ENCODE assay signal across 7 mouse cellular contexts in genomic region chr10:128081807-128082476, GRCm38 (mm10). TPM values are rescaled to one million over a fixed set of nuclear protein-coding genes. Genes with fewer than 3 reads are reported as not detected.
DNase-seq lines count a peak whose midpoint lies in the region; ATAC-seq and TF ChIP-seq lines count a peak whose summit lies in the region.

No protein-coding gene starts in this region.

- 63% methylated on average over 6 of the region's 6 CpGs for WGBS in forebrain, embryonic 14.5 days
- 35% methylated on average over 6 of the region's 6 CpGs for WGBS in liver, embryonic 13.5 days (ENCODE audit: insufficient replicate concordance)

- no peak overlapping the region for H3K27ac ChIP-seq in forebrain, embryonic 14.5 days (ENCODE audit: low read depth, low read length)
- peak overlapping the region; percentile 83 for H3K27ac ChIP-seq in liver, embryonic 13.5 days

- H3K4me1 ChIP-seq in E14TG2a.4 (replicated peaks; ENCODE audit: low read depth, low read length), result peaks cover 49% of the 10 kb centered on the region
- peaks cover 11% of the 10 kb centered on the region; the same call in 1 of the 2 replicates for H3K4me1 ChIP-seq in forebrain, embryonic 14.5 days (ENCODE audit: control insufficient read depth, insufficient read depth, low read length)
- H3K4me1 ChIP-seq in liver, embryonic 13.5 days (replicated peaks), result peaks cover 37% of the 10 kb centered on the region

- peaks cover 51% of the 10 kb centered on the region for H3K36me3 ChIP-seq in E14TG2a.4 (ENCODE audit: insufficient read depth, low read length)
- peaks cover 36% of the 10 kb centered on the region for H3K36me3 ChIP-seq in forebrain, embryonic 14.5 days (ENCODE audit: control insufficient read depth, insufficient read depth, low read length)
- peaks cover 41% of the 10 kb centered on the region for H3K36me3 ChIP-seq in liver, embryonic 13.5 days

- H3K9ac ChIP-seq in forebrain, embryonic 14.5 days (ENCODE audit: low read length), result peak overlapping the region; percentile 71
- peak overlapping the region; percentile 83 for H3K9ac ChIP-seq in liver, embryonic 13.5 days

- ATAC-seq in forebrain, embryonic 14.5 days, result no peak
- no peak for ATAC-seq in liver, embryonic 13.5 days (ENCODE audit: low read depth)

- H3K9me3 ChIP-seq in E14TG2a.4 (ENCODE audit: low read length), result no peaks in the 10 kb centered on the region
- no peaks in the 10 kb centered on the region for H3K9me3 ChIP-seq in forebrain, embryonic 14.5 days (replicated peaks; ENCODE audit: control insufficient read depth, low read length)
- H3K9me3 ChIP-seq in liver, embryonic 13.5 days (replicated peaks), result no peaks in the 10 kb centered on the region

- peak overlapping the region; percentile 64 for H3K4me2 ChIP-seq in forebrain, embryonic 14.5 days (ENCODE audit: low read length)
- peak overlapping the region; percentile 90 for H3K4me2 ChIP-seq in liver, embryonic 13.5 days

- no peak for TF ChIP-seq CTCF in E14TG2a.4 (conservative IDR thresholded peaks at IDR 0.05; ENCODE audit: low read length)

- H3K4me3 ChIP-seq in E14TG2a.4 (replicated peaks; ENCODE audit: low read length), result peak overlapping the region; percentile 99
- H3K4me3 ChIP-seq in forebrain, embryonic 14.5 days (ENCODE audit: low read depth, low read length), result peak overlapping the region; percentile 95
- peak overlapping the region; percentile 68 for H3K4me3 ChIP-seq in liver, embryonic 13.5 days (replicated peaks)

- DNase-seq in 3T3-L1 (ENCODE audit: low read depth, low spot score), result peak; percentile 42
- DNase-seq in forebrain, embryonic 14.5 days (ENCODE audit: low spot score), result no peak
- DNase-seq in liver, embryonic 13.5 days, result no peak
- DNase-seq in right cerebral cortex, postnatal 10 days (ENCODE audit: low spot score in 2 of 2), result no peak
- DNase-seq in layer of hippocampus, adult 9-10 months (ENCODE audit: low spot score), result no peak
- no peak for DNase-seq in lung, postnatal 4 days

- H3K27me3 ChIP-seq in E14TG2a.4 (ENCODE audit: insufficient read depth, low read length), result no peaks in the 10 kb centered on the region
- no peaks in the 10 kb centered on the region for H3K27me3 ChIP-seq in forebrain, embryonic 14.5 days (replicated peaks; ENCODE audit: control insufficient read depth, insufficient read depth, low read length)
- H3K27me3 ChIP-seq in liver, embryonic 13.5 days, result no peaks in the 10 kb centered on the region

RNA-seq across cellular contexts. Expression of gene Atp5b, which starts 1.1 kb away (rescaled TPM):
- 2,318 and 2,350 TPM in 2 replicates for polyA plus RNA-seq in forebrain, embryonic 14.5 days (2014; fragmentation: Nextera tagmentation; extraction: Ambion mirVana)
- polyA plus RNA-seq in liver, embryonic 13.5 days (2015; fragmentation: Nextera tagmentation; extraction: Ambion mirVana), result 2,036 and 2,215 TPM in 2 replicates

RNA-seq across cellular contexts. Expression of gene Baz2a, which starts 9.4 kb away (rescaled TPM):
- polyA plus RNA-seq in forebrain, embryonic 14.5 days (2014; fragmentation: Nextera tagmentation; extraction: Ambion mirVana), result 13.6 and 16.7 TPM in 2 replicates
- 5.8 and 6.7 TPM in 2 replicates for polyA plus RNA-seq in liver, embryonic 13.5 days (2015; fragmentation: Nextera tagmentation; extraction: Ambion mirVana)

RNA-seq across cellular contexts. Expression of gene Ptges3, which starts 23.2 kb away (rescaled TPM):
- polyA plus RNA-seq in forebrain, embryonic 14.5 days (2014; fragmentation: Nextera tagmentation; extraction: Ambion mirVana), result 426 and 447 TPM in 2 replicates
- polyA plus RNA-seq in liver, embryonic 13.5 days (2015; fragmentation: Nextera tagmentation; extraction: Ambion mirVana), result 380 and 439 TPM in 2 replicates

RNA-seq across cellular contexts. Expression of gene Naca, which starts 46.6 kb away (rescaled TPM):
- polyA plus RNA-seq in forebrain, embryonic 14.5 days (2014; fragmentation: Nextera tagmentation; extraction: Ambion mirVana), result 731 and 771 TPM in 2 replicates
- 599 and 646 TPM in 2 replicates for polyA plus RNA-seq in liver, embryonic 13.5 days (2015; fragmentation: Nextera tagmentation; extraction: Ambion mirVana)
